Mouse (Mus musculus) liver, embryonic 11.5 days (tissue): Measurements from ENCODE around the gene Ccnb1. TPM values are rescaled to one million over a fixed set of nuclear protein-coding genes. Genes with fewer than 3 reads are reported as not detected.

Source experiments
- ATAC-seq: fragments of 200-750 bp; cut with Nextera tagmentation; replicated peaks from 2 replicates; pipeline ENCODE4 v1.8.0; 2017; ENCODE audit warnings: moderate number of reproducible peaks, mild to moderate bottlenecking, moderate TSS enrichment, moderate library complexity; ENCODE audit not compliant: low FRiP score
- DNase-seq: peaks from one replicate; pipeline ENCODE4 v3.0.0-alpha.2; 2017; ENCODE audit warnings: low spot score
- H3K27ac ChIP-seq: fragments of 300-500 bp; sonication (generic); 2 replicates; pipeline ENCODE4 v1.5.1; 2014; ENCODE audit warnings: mild to moderate bottlenecking, low read depth, low read length, control low read depth
- H3K27me3 ChIP-seq: fragments of 300-500 bp; sonication (generic); replicated peaks from 2 replicates; pipeline ENCODE4 v1.6.1; 2014; ENCODE audit warnings: low read length, mixed read lengths; ENCODE audit not compliant: control insufficient read depth, insufficient read depth
- H3K36me3 ChIP-seq: fragments of 300-500 bp; sonication (generic); 2 replicates; pipeline ENCODE4 v1.6.1; 2014; ENCODE audit warnings: mild to moderate bottlenecking, low read length, moderate library complexity, mixed read lengths; ENCODE audit not compliant: control insufficient read depth, insufficient read depth
- H3K4me1 ChIP-seq: fragments of 300-500 bp; sonication (generic); replicated peaks from 2 replicates; pipeline ENCODE4 v1.6.1; 2014; ENCODE audit warnings: low read length, mixed read lengths; ENCODE audit not compliant: control insufficient read depth, insufficient read depth
- H3K4me2 ChIP-seq: fragments of 300-500 bp; sonication (generic); 2 replicates; pipeline ENCODE4 v1.6.1; 2014; ENCODE audit warnings: mild to moderate bottlenecking, control low read depth, moderate library complexity
- H3K4me3 ChIP-seq: fragments of 300-500 bp; sonication (generic); 2 replicates; pipeline ENCODE4 v1.5.1; 2014; ENCODE audit warnings: low read depth, low read length, control low read depth
- H3K9ac ChIP-seq: fragments of 300-500 bp; sonication (generic); 2 replicates; pipeline ENCODE4 v1.6.1; 2014; ENCODE audit warnings: low read depth, low read length, control low read depth
- H3K9me3 ChIP-seq: fragments of 300-500 bp; sonication (generic); 2 replicates; pipeline ENCODE4 v1.6.1; 2016; ENCODE audit warnings: low read length, inconsistent platforms, mixed read lengths; ENCODE audit not compliant: control insufficient read depth
- WGBS: fragments of 180-500 bp; shearing (Covaris S2); extraction: QIAGEN DNeasy Blood & Tissue Kit; methylation state at CpG from one replicate; pipeline ENCODE4 v1.1.7; 2014; 5-methylcytosine and 5-hydroxymethylcytosine counted together
- polyA plus RNA-seq: library from polyadenylated mRNA; unstranded; fragments of >200 nt; fragmentation: Nextera tagmentation; extraction: Ambion mirVana; gene quantifications from 2 replicates; pipeline ENCODE4 v1.2.1, GENCODE M21; 2014

Ccnb1 gene
- polyA plus RNA-seq, 1 experiment from 2014 or later = 343 TPM

GRCm38 (mm10) chr13:100777491-100777890 lies 8.9 kb downstream of the Ccnb1 start:
- H3K9ac ChIP-seq = no peak overlapping the region
- DNase-seq = peak; percentile 48
- H3K4me1 ChIP-seq = peaks cover 29% of the 10 kb centered on the region
- WGBS = 37% methylated on average over 3 of the region's 3 CpGs
- H3K4me2 ChIP-seq = peak overlapping the region; percentile 90
- H3K4me3 ChIP-seq = no peak overlapping the region
- peak overlapping the region; percentile 46 for H3K27ac ChIP-seq
- ATAC-seq = peak; percentile 85
- H3K27me3 ChIP-seq = no peaks in the 10 kb centered on the region
- H3K36me3 ChIP-seq = peaks cover 27% of the 10 kb centered on the region
- H3K9me3 ChIP-seq = no peaks in the 10 kb centered on the region

GRCm38 (mm10) chr13:100776710-100777109 lies 9.7 kb downstream of the Ccnb1 start:
- Histone ChIP-seq H3K27ac (peak overlapping the region; percentile 46), H3K4me3 (no peak overlapping the region), H3K36me3 (peaks cover 22% of the 10 kb centered on the region), H3K9ac (no peak overlapping the region; the same call in 1 of the 2 replicates), H3K4me2 (peak overlapping the region; percentile 90), H3K9me3 (no peaks in the 10 kb centered on the region), H3K27me3 (no peaks in the 10 kb centered on the region), H3K4me1 (peaks cover 29% of the 10 kb centered on the region)
- 53% methylated on average over 6 of the region's 6 CpGs for WGBS
- DNase-seq (no peak), ATAC-seq (no peak)

GRCm38 (mm10) chr13:100776056-100776419 lies 10.3 kb downstream of the Ccnb1 start:
- DNase-seq (no peak), ATAC-seq (no peak)
- Histone ChIP-seq H3K4me3 (peak overlapping the region; percentile 98), H3K36me3 (peaks cover 23% of the 10 kb centered on the region), H3K4me2 (peak overlapping the region; percentile 90), H3K27me3 (no peaks in the 10 kb centered on the region), H3K27ac (peak overlapping the region; percentile 78), H3K9ac (peak overlapping the region; percentile 89), H3K4me1 (peaks cover 29% of the 10 kb centered on the region), H3K9me3 (no peaks in the 10 kb centered on the region)
- WGBS = 12% methylated on average over 8 of the region's 8 CpGs

- Histone ChIP-seq H3K4me3 (peak within 1 kb of the TSS; percentile 98), H3K27ac (peak within 1 kb of the TSS; percentile 79), H3K4me1 (peaks cover 29% of the 10 kb centered on the region), H3K9me3 (no peaks in the 10 kb centered on the region), H3K27me3 (no peaks in the 10 kb centered on the region), H3K4me2 (peak within 1 kb of the TSS; percentile 90), H3K9ac (peak within 1 kb of the TSS; percentile 89), H3K36me3 (peaks cover 24% of the 10 kb centered on the region)
- WGBS = under 1% methylated on average over 46 of the region's 46 CpGs
- DNase-seq (peak; percentile 83), ATAC-seq (peak; percentile 81)
Observed at GRCm38 (mm10) chr13:100775252-100776055, 10.9 kb downstream of the Ccnb1 start, which contains the start of gene Cenph. Gene Cenph, minus strand, starts transcription at chr13:100775899.

GRCm38 (mm10) chr13:100774704-100775103 lies 11.7 kb downstream of the Ccnb1 start:
- Histone ChIP-seq H3K27me3 (no peaks in the 10 kb centered on the region), H3K27ac (peak overlapping the region; percentile 79; the same call in 1 of the 2 replicates), H3K9ac (peak overlapping the region; percentile 89), H3K9me3 (no peaks in the 10 kb centered on the region), H3K36me3 (peaks cover 24% of the 10 kb centered on the region), H3K4me3 (peak overlapping the region; percentile 98), H3K4me1 (peaks cover 29% of the 10 kb centered on the region), H3K4me2 (peak overlapping the region; percentile 90)
- no peak for ATAC-seq
- DNase-seq = no peak

GRCm38 (mm10) chr13:100755329-100755728 lies 31.0 kb downstream of the Ccnb1 start:
- no peak overlapping the region for H3K4me2 ChIP-seq
- H3K9ac ChIP-seq = no peak overlapping the region
- no peak for ATAC-seq
- WGBS = 69% methylated on average over 2 of the region's 2 CpGs
- no peak for DNase-seq
- peaks cover 26% of the 10 kb centered on the region for H3K4me1 ChIP-seq
- H3K4me3 ChIP-seq = no peak overlapping the region
- H3K27me3 ChIP-seq = no peaks in the 10 kb centered on the region
- H3K9me3 ChIP-seq = no peaks in the 10 kb centered on the region
- H3K27ac ChIP-seq = no peak overlapping the region
- peaks cover 9% of the 10 kb centered on the region for H3K36me3 ChIP-seq

GRCm38 (mm10) chr13:100754186-100754585 lies 32.2 kb downstream of the Ccnb1 start:
- no peak for ATAC-seq
- H3K27ac ChIP-seq = no peak overlapping the region
- no peak for DNase-seq
- H3K27me3 ChIP-seq = no peaks in the 10 kb centered on the region
- H3K9ac ChIP-seq = no peak overlapping the region
- no peak overlapping the region for H3K4me2 ChIP-seq
- WGBS = 80% methylated on average over 4 of the region's 4 CpGs
- H3K4me3 ChIP-seq = no peak overlapping the region
- no peaks in the 10 kb centered on the region; the same call in 1 of the 2 replicates for H3K36me3 ChIP-seq
- H3K9me3 ChIP-seq = no peaks in the 10 kb centered on the region
- peaks cover 32% of the 10 kb centered on the region for H3K4me1 ChIP-seq

GRCm38 (mm10) chr13:100753011-100753410 lies 33.4 kb downstream of the Ccnb1 start:
- DNase-seq (no peak), ATAC-seq (peak; percentile 62)
- Histone ChIP-seq H3K4me1 (peaks cover 34% of the 10 kb centered on the region), H3K36me3 (no peaks in the 10 kb centered on the region), H3K27me3 (no peaks in the 10 kb centered on the region), H3K27ac (peak overlapping the region; percentile 75), H3K9ac (no peak overlapping the region; the same call in 1 of the 2 replicates), H3K9me3 (no peaks in the 10 kb centered on the region), H3K4me3 (no peak overlapping the region), H3K4me2 (peak overlapping the region; percentile 16)
- WGBS = 38% methylated on average over 6 of the region's 6 CpGs

- Histone ChIP-seq H3K4me1 (peaks cover 34% of the 10 kb centered on the region), H3K4me2 (peak overlapping the region; percentile 16), H3K27me3 (no peaks in the 10 kb centered on the region), H3K9ac (no peak overlapping the region; the same call in 1 of the 2 replicates), H3K9me3 (no peaks in the 10 kb centered on the region), H3K36me3 (no peaks in the 10 kb centered on the region), H3K4me3 (no peak overlapping the region), H3K27ac (peak overlapping the region; percentile 75; the same call in 1 of the 2 replicates)
- DNase-seq (no peak), ATAC-seq (peak; percentile 63)
- WGBS = 62% methylated on average over 8 of the region's 8 CpGs
Observed at GRCm38 (mm10) chr13:100752529-100752928, 33.8 kb downstream of the Ccnb1 start.
